In genomic region chr2:75584975-75585374, GRCm38 (mm10) we compare ENCODE assay signal across 8 mouse cellular contexts.
A peak's percentile ranks its signal among the peaks of the same experiment; 100 is the strongest.
DNase-seq lines count a peak whose midpoint lies in the region; ATAC-seq lines count a peak whose summit lies in the region.

No protein-coding gene starts in this region.

- under 1% methylated on average over 16 of the region's 16 CpGs for WGBS in limb, embryonic 12.5 days
- WGBS in midbrain, embryonic 12.5 days: 2% methylated on average over 16 of the region's 16 CpGs

- peak; percentile 88 for DNase-seq in NIH3T3 (ENCODE audit: low read depth)
- DNase-seq in embryo, embryonic 10 days (ENCODE audit: low spot score): peak; percentile 91
- DNase-seq in gastrocnemius, postnatal 25 days: peak; percentile 82
- DNase-seq in skeletal muscle tissue, adult 2 months (ENCODE audit: low read depth, low spot score): peak; percentile 66
- peak; percentile 73 for DNase-seq in yolk sac, embryonic 10.5 days (ENCODE audit: low spot score)

- peaks cover 19% of the 10 kb centered on the region for H3K4me1 ChIP-seq in limb, embryonic 12.5 days (replicated peaks)
- H3K4me1 ChIP-seq in midbrain, embryonic 12.5 days: peaks cover 15% of the 10 kb centered on the region

- H3K27ac ChIP-seq in limb, embryonic 12.5 days: no peak overlapping the region
- no peak overlapping the region for H3K27ac ChIP-seq in midbrain, embryonic 12.5 days (replicated peaks)

- no peaks in the 10 kb centered on the region for H3K9me3 ChIP-seq in limb, embryonic 12.5 days
- no peaks in the 10 kb centered on the region for H3K9me3 ChIP-seq in midbrain, embryonic 12.5 days

- peaks cover 10% of the 10 kb centered on the region for H3K27me3 ChIP-seq in limb, embryonic 12.5 days
- H3K27me3 ChIP-seq in midbrain, embryonic 12.5 days: peaks cover 5% of the 10 kb centered on the region; the same call in 1 of the 2 replicates

- H3K4me2 ChIP-seq in limb, embryonic 12.5 days: peak overlapping the region; percentile 59
- H3K4me2 ChIP-seq in midbrain, embryonic 12.5 days (replicated peaks): peak overlapping the region; percentile 52

- peak overlapping the region; percentile 40; the same call in 1 of the 2 replicates for H3K9ac ChIP-seq in limb, embryonic 12.5 days (replicated peaks)
- H3K9ac ChIP-seq in midbrain, embryonic 12.5 days (replicated peaks): no peak overlapping the region; the same call in 1 of the 2 replicates

- no peaks in the 10 kb centered on the region for H3K36me3 ChIP-seq in limb, embryonic 12.5 days
- no peaks in the 10 kb centered on the region for H3K36me3 ChIP-seq in midbrain, embryonic 12.5 days

- H3K4me3 ChIP-seq in limb, embryonic 12.5 days (replicated peaks): peak overlapping the region; percentile 28
- peak overlapping the region; percentile 27 for H3K4me3 ChIP-seq in midbrain, embryonic 12.5 days

- peak; percentile 97 for ATAC-seq in inflammation-experienced regulatory T-cells, adult 6 months
- peak; percentile 76; the same call in 1 of the 2 replicates for ATAC-seq in limb, embryonic 12.5 days (ENCODE audit: insufficient number of reproducible peaks, insufficient read depth, low FRiP score, low TSS enrichment, low read depth)
- ATAC-seq in midbrain, embryonic 12.5 days (ENCODE audit: low FRiP score, low read depth): 0 out of 2 replicates have a peak, but pooled peaks have one; percentile 52
